Mouse (Mus musculus): ENCODE results near the gene Rerg. TPM values are rescaled to one million over a fixed set of nuclear protein-coding genes. Genes with fewer than 3 reads are reported as not detected.

The Rerg gene
- polyA plus RNA-seq, 1 experiment from 2014 or later: 39.4 TPM

- Histone ChIP-seq H3K4me1 (no peaks in the 10 kb centered on the region), H3K36me3 (no peaks in the 10 kb centered on the region), H3K9me3 (no peaks in the 10 kb centered on the region), H3K27me3 (no peaks in the 10 kb centered on the region), H3K27ac (no peak overlapping the region), H3K9ac (no peak overlapping the region), H3K4me3 (no peak overlapping the region), H3K4me2 (no peak overlapping the region)
- 47% methylated on average over 7 of the region's 7 CpGs for WGBS
- ATAC-seq (ENCODE audit: insufficient number of reproducible peaks, low FRiP score, low TSS enrichment, low read depth): no peak
Measured at GRCm38 (mm10) chr6:137029931-137030610, 140.2 kb downstream of the Rerg start.

DNA sequence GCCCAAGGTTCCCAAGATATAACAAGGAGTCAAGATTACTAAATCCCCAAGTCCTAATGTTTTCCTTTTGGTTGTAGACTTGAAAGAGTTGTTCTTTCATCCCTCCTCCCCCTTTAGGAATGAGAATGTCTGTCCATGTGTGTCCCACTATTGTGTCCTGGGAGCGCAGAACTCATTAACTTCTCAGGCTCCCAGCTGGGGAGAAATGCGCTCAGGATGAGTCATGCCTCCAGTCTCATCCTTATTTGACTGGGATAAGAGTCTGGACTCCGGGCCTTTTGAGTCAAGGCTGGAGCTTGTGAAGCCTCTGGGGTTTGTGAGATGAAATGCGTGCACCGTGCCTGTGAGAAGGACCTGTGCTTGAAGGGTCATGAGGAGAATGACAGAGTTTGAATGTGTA, 144.8 kb downstream of the Rerg start:
- ATAC-seq (ENCODE audit: insufficient number of reproducible peaks, low FRiP score, low TSS enrichment, low read depth): no peak
- 80% methylated on average over 5 of the region's 5 CpGs for WGBS

DNA sequence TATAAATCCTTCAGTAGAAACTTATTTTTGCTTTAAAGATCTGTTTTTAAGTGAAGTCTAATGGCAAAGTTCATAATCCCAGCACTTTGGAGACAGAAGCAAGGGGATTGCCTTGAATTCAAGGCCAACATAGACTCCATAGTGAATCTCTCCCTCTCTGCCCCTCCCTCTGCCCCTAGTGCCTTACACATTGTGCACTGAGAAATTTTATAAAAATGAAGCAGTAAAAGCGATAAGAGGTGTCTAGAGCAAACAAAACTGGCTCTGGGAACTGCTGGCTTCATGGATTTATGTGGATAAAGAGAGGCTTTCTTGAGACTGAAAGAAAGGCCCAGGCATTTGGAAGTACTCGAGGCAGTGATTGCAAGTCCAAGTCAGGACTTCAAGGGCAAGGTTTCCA, 145.8 kb downstream of the Rerg start:
- Histone ChIP-seq H3K4me1 (no peaks in the 10 kb centered on the region), H3K9ac (no peak overlapping the region), H3K9me3 (no peaks in the 10 kb centered on the region), H3K27me3 (no peaks in the 10 kb centered on the region), H3K4me2 (no peak overlapping the region), H3K36me3 (no peaks in the 10 kb centered on the region), H3K4me3 (no peak overlapping the region), H3K27ac (no peak overlapping the region)
- 82% methylated on average over 2 of the region's 2 CpGs for WGBS
- no peak for ATAC-seq (ENCODE audit: insufficient number of reproducible peaks, low FRiP score, low TSS enrichment, low read depth)

More for the DNA sequence above, 144.8 kb downstream of the Rerg start:
- Histone ChIP-seq H3K36me3 (no peaks in the 10 kb centered on the region), H3K4me3 (no peak overlapping the region), H3K9ac (no peak overlapping the region), H3K4me2 (no peak overlapping the region), H3K9me3 (no peaks in the 10 kb centered on the region), H3K4me1 (no peaks in the 10 kb centered on the region), H3K27ac (no peak overlapping the region), H3K27me3 (no peaks in the 10 kb centered on the region)

DNA sequence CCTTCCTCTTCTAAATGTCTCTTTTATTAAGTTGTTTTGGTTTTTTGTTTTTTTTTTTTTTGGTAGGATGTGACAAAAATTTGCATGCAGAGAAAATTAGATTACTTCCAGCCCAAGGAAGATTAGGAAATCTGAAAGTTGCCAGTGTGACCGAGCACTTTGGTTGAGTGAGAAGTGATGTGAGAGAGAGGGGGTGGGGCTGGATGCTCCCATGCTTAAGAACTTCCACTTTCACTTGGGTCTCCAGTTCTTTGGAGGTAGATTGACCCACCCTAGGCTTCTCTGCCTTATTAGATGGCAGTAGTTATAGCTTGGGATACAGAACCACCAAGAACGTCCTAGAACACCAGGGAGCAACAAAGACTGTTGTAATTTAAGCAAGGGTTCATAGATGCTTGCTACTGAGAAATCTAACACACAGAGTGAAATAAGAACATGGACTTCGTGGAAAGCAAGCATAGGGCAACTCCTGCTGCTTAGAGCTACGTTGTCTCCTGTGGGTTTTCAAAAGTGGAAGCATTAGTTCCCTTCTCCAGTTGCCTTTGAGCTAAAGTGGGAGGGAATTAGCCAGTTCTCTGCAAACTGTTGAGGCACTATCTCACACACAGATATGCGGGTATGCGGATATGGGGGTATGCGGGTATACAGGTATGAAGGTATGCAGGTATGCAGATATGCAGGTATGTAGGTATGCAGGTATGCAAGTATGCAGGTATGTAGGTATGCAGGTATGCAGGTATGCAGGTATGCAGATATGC, 152.9 kb downstream of the Rerg start:
- Histone ChIP-seq H3K4me3 (no peak overlapping the region), H3K36me3 (no peaks in the 10 kb centered on the region), H3K9me3 (no peaks in the 10 kb centered on the region), H3K27me3 (no peaks in the 10 kb centered on the region), H3K27ac (no peak overlapping the region), H3K4me1 (peaks cover 4% of the 10 kb centered on the region; the same call in 1 of the 2 replicates), H3K9ac (no peak overlapping the region), H3K4me2 (no peak overlapping the region)
- 82% methylated on average over 7 of the region's 7 CpGs for WGBS
- no peak for ATAC-seq (ENCODE audit: insufficient number of reproducible peaks, low FRiP score, low TSS enrichment, low read depth)

GRCm38 (mm10) chr6:137014346-137014745, 156.0 kb downstream of the Rerg start:
- Histone ChIP-seq H3K9ac (no peak overlapping the region), H3K4me3 (no peak overlapping the region), H3K27me3 (no peaks in the 10 kb centered on the region), H3K27ac (no peak overlapping the region), H3K9me3 (no peaks in the 10 kb centered on the region), H3K36me3 (no peaks in the 10 kb centered on the region), H3K4me1 (peaks cover 4% of the 10 kb centered on the region; the same call in 1 of the 2 replicates), H3K4me2 (no peak overlapping the region)
- WGBS: 64% methylated on average over 6 of the region's 6 CpGs
- no peak for ATAC-seq (ENCODE audit: insufficient number of reproducible peaks, low FRiP score, low TSS enrichment, low read depth)

DNA sequence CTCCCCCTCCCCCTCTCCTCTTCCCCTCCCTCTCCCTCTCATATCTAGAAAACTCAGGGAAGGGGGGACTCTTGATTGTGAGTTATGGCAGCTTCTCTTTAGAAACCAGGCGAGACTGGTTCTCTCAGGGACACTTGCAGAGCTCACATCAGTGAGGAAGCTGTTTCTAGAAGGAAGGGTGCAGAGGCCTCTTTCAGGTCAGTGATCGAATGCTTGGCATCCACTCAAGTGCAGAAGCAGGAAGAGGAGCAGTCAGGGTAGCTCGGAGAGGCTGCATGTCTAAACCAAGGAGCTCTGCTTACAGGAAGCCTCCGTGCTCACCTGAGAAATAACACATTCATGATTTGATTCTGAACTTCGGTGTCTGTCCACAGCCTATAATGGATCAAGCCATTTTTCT, 159.1 kb downstream of the Rerg start:
- H3K4me2 ChIP-seq: no peak overlapping the region
- no peaks in the 10 kb centered on the region for H3K9me3 ChIP-seq
- no peak overlapping the region for H3K4me3 ChIP-seq
- peaks cover 4% of the 10 kb centered on the region; the same call in 1 of the 2 replicates for H3K4me1 ChIP-seq
- no peak for ATAC-seq (ENCODE audit: insufficient number of reproducible peaks, low FRiP score, low TSS enrichment, low read depth)
- no peak overlapping the region for H3K9ac ChIP-seq
- no peaks in the 10 kb centered on the region for H3K36me3 ChIP-seq
- no peak overlapping the region for H3K27ac ChIP-seq
- 77% methylated on average over 5 of the region's 5 CpGs for WGBS
- H3K27me3 ChIP-seq: no peaks in the 10 kb centered on the region

Other genes with a start within 250 kb of the Rerg start
- gene Erp27, start 248.3 kb downstream of the Rerg start, polyA plus RNA-seq (2015; fragmentation: Nextera tagmentation; extraction: Ambion mirVana): 0.53 and 0.72 TPM in 2 replicates
- 0.19 TPM in 1 of 2 replicates, not detected in the other for gene Pde6h, start 246.7 kb downstream of the Rerg start, polyA plus RNA-seq (2015; fragmentation: Nextera tagmentation; extraction: Ambion mirVana)
- gene Arhgdib, start 228.6 kb downstream of the Rerg start, polyA plus RNA-seq (2015; fragmentation: Nextera tagmentation; extraction: Ambion mirVana): 166 and 167 TPM in 2 replicates
- gene Ptpro, start 81.8 kb upstream of the Rerg start, polyA plus RNA-seq (2015; fragmentation: Nextera tagmentation; extraction: Ambion mirVana): 2.5 and 2.9 TPM in 2 replicates

All from limb, embryonic 15.5 days (tissue).